Mouse (Mus musculus) midbrain, postnatal 0 days (tissue): ENCODE measurements around the gene Cabin1. TPM values are rescaled to one million over a fixed set of nuclear protein-coding genes. Genes with fewer than 3 reads are reported as not detected.

Source experiments
- ATAC-seq: fragments of 200-750 bp; cut with Nextera tagmentation; 2 replicates; pipeline ENCODE4 v1.8.0; 2017; ENCODE audit warnings: moderate number of reproducible peaks, mild to moderate bottlenecking, moderate TSS enrichment, moderate library complexity; ENCODE audit not compliant: low FRiP score
- DNase-seq: peaks from one replicate; pipeline ENCODE4 v3.0.0-alpha.2; 2015; ENCODE audit warnings: low spot score
- H3K27ac ChIP-seq: fragments of 300-500 bp; sonication (generic); 2 replicates; pipeline ENCODE4 v1.5.1; 2014; ENCODE audit warnings: low read depth, mild to moderate bottlenecking, low read length, mixed read lengths
- H3K27me3 ChIP-seq: fragments of 300-500 bp; sonication (generic); 2 replicates; pipeline ENCODE4 v1.6.1; 2014; ENCODE audit warnings: low read length, control low read depth, mixed read lengths; ENCODE audit not compliant: insufficient read depth
- H3K36me3 ChIP-seq: fragments of 300-500 bp; sonication (generic); 2 replicates; pipeline ENCODE4 v1.6.1; 2014; ENCODE audit warnings: low read length, control low read depth, mixed read lengths; ENCODE audit not compliant: insufficient read depth
- H3K4me1 ChIP-seq: fragments of 300-500 bp; sonication (generic); 2 replicates; pipeline ENCODE4 v1.6.1; 2014; ENCODE audit warnings: mild to moderate bottlenecking, control low read depth, antibody characterized with exemption, low read length, mixed read lengths; ENCODE audit not compliant: insufficient read depth
- H3K4me2 ChIP-seq: fragments of 300-500 bp; sonication (generic); 2 replicates; pipeline ENCODE4 v1.6.1; 2014; ENCODE audit warnings: low read depth, mild to moderate bottlenecking, low read length, mixed read lengths; ENCODE audit not compliant: poor library complexity, severe bottlenecking
- H3K4me3 ChIP-seq: fragments of 300-500 bp; sonication (generic); 2 replicates; pipeline ENCODE4 v1.5.1; 2014; ENCODE audit warnings: low read depth, mild to moderate bottlenecking, low read length, moderate library complexity
- H3K9ac ChIP-seq: fragments of 300-500 bp; sonication (generic); replicated peaks from 2 replicates; pipeline ENCODE4 v1.6.1; 2014; ENCODE audit warnings: mild to moderate bottlenecking, low read length, moderate library complexity, mixed read lengths; ENCODE audit not compliant: poor library complexity, severe bottlenecking
- H3K9me3 ChIP-seq: fragments of 300-500 bp; sonication (generic); 2 replicates; pipeline ENCODE4 v1.6.1; 2016; ENCODE audit warnings: low read length, control low read depth
- CTCF ChIP-seq: IDR thresholded peaks from 2 replicates; pipeline ENCODE4 v1.5.1; 2016; ENCODE audit warnings: antibody characterized with exemption, mild to moderate bottlenecking
- WGBS: fragments of 180-500 bp; shearing (Covaris S2); extraction: QIAGEN DNeasy Blood & Tissue Kit; methylation state at CpG from one replicate; pipeline ENCODE4 v1.1.7; 2014; 5-methylcytosine and 5-hydroxymethylcytosine counted together
- polyA plus RNA-seq: library from polyadenylated mRNA; unstranded; fragments of >200 nt; fragmentation: Nextera tagmentation; extraction: Ambion mirVana; gene quantifications from 2 replicates; pipeline ENCODE4 v1.2.1, GENCODE M21; 2015
- total RNA-seq: library from RNA; depleted of rRNA; stranded (reverse); fragments of >200 nt; gene quantifications from 2 replicates; pipeline ENCODE4 v1.2.3, GENCODE M21; 2014

The Cabin1 gene
- total and polyA plus RNA-seq, 2 experiments from 2014 or later: 31.6 to 93.3 TPM

DNA sequence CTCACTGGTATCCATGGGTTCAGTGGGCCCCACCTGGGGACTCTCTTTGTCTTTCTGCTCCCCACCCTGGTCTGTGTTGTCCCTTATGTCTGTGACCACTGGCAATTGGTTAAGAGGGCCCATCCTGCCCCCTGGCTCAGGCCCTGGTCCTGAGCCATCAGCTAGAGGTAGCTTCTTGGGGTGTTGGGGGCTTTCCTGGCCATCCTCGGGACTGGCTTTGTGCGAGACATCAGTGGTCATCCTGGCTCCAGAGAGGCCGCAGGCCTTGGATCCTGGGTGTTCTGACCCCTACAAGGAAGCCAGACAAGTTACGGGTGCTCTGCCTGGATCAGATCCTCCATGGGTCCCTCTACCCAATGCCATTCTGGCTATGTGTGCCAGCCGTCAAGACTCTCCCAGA is 107.0 kb downstream of the Cabin1 start:
- Histone ChIP-seq H3K27ac (no peak overlapping the region), H3K27me3 (no peaks in the 10 kb centered on the region), H3K4me2 (no peak overlapping the region), H3K9me3 (no peaks in the 10 kb centered on the region), H3K9ac (no peak overlapping the region), H3K4me1 (no peaks in the 10 kb centered on the region), H3K36me3 (peaks cover 68% of the 10 kb centered on the region), H3K4me3 (no peak overlapping the region)
- ATAC-seq (no peak), DNase-seq (no peak)
- no peak for TF ChIP-seq CTCF
- 95% methylated on average over 5 of the region's 5 CpGs for WGBS

DNA sequence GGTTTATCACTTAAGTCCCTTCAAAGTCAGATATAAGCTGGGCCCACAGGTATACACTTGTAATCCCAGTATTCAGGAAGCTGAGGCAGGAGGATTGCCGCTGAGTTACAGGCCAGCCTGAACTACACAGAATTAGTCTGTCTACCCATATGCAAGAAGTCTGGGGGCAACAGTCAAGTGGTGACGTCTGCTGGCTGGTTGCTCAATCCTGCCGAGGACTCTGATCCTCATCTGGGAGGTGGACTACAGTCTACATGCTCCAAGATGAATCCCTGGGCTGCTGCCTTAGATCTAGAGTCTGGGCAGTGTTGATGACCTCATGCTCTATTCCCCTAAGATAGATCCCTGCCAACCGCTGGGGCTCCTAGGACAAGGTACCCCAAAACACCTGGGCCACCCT is 110.1 kb downstream of the Cabin1 start:
- no peaks in the 10 kb centered on the region for H3K27me3 ChIP-seq
- ATAC-seq: no peak

GRCm38 (mm10) chr10:75651381-75652068 is 112.6 kb downstream of the Cabin1 start:
- no peak for TF ChIP-seq CTCF
- Histone ChIP-seq H3K27me3 (no peaks in the 10 kb centered on the region), H3K4me1 (no peaks in the 10 kb centered on the region), H3K27ac (no peak overlapping the region), H3K9me3 (no peaks in the 10 kb centered on the region), H3K4me3 (no peak overlapping the region), H3K9ac (no peak overlapping the region), H3K4me2 (no peak overlapping the region), H3K36me3 (peaks cover 88% of the 10 kb centered on the region)
- ATAC-seq (no peak), DNase-seq (no peak)
- 93% methylated on average over 16 of the region's 16 CpGs for WGBS

More for the DNA sequence above, 110.1 kb downstream of the Cabin1 start:
- no peak for TF ChIP-seq CTCF
- 92% methylated on average over 4 of the region's 4 CpGs for WGBS
- H3K9me3 ChIP-seq: no peaks in the 10 kb centered on the region
- no peak for DNase-seq
- H3K4me2 ChIP-seq: no peak overlapping the region
- H3K4me3 ChIP-seq: no peak overlapping the region
- peaks cover 96% of the 10 kb centered on the region for H3K36me3 ChIP-seq
- H3K9ac ChIP-seq: no peak overlapping the region
- no peaks in the 10 kb centered on the region for H3K4me1 ChIP-seq
- no peak overlapping the region for H3K27ac ChIP-seq

- Histone ChIP-seq H3K36me3 (peaks cover 84% of the 10 kb centered on the region), H3K4me2 (no peak overlapping the region), H3K27me3 (no peaks in the 10 kb centered on the region), H3K27ac (no peak overlapping the region), H3K9ac (no peak overlapping the region), H3K4me3 (no peak overlapping the region), H3K4me1 (no peaks in the 10 kb centered on the region), H3K9me3 (no peaks in the 10 kb centered on the region)
- no peak for TF ChIP-seq CTCF
- WGBS: 94% methylated on average over 6 of the region's 6 CpGs
- ATAC-seq: no peak
- no peak for DNase-seq
Measured at GRCm38 (mm10) chr10:75650306-75650902, 113.7 kb downstream of the Cabin1 start.

DNA sequence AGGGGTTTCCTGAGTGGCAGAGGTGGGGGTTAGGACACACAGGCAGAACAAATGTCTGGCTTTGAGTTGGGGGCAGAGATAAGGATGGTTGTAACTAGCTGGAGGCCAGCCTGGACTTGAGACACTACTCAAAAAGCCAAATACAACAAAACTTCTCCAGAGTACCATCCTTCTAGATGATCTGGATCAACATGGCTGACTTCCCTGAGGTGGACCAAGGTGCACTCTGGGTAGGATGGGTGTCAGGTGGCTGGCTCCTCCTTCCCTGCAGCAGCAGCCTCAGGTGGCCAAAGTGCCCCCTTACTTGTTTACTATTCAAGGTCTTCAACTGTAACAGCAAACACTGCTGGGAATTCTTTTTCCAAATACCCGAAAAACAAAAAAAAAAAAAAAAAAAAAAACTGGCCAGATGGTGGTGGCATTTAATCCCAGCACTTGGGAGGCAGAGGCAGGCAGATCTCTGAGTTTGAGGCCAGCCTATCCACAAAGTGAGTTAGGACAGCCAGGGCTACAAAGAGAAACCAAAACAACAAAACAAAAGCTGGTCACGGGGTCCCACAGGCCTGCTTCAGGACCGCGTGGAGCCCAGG is 114.6 kb downstream of the Cabin1 start:
- Histone ChIP-seq H3K4me2 (no peak overlapping the region), H3K27me3 (no peaks in the 10 kb centered on the region), H3K4me1 (no peaks in the 10 kb centered on the region), H3K36me3 (peaks cover 75% of the 10 kb centered on the region), H3K9ac (no peak overlapping the region), H3K4me3 (no peak overlapping the region), H3K9me3 (no peaks in the 10 kb centered on the region), H3K27ac (no peak overlapping the region)
- 96% methylated on average over 4 of the region's 4 CpGs for WGBS
- TF ChIP-seq CTCF: no peak
- no peak for ATAC-seq
- DNase-seq: no peak

DNA sequence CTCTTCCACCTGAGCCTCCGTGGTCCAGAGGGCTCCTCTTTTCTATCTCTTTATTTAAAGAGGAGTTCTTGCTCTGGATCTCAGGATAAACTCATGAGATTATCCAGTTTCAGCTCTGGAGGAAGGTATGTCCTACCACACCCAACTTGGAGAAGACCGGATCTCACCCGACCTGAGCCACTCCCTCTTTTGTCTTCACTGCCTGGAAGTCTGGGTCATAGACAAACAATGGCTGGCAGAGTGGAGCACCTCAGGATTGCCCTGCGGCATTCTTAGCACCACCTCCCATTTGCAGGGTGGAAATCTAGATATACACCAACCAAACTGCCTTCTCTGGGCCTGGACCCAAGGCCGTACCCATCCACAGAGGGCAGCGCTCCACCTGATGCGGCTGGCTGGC is 115.1 kb downstream of the Cabin1 start:
- Histone ChIP-seq H3K27ac (no peak overlapping the region), H3K4me3 (no peak overlapping the region), H3K9ac (no peak overlapping the region), H3K4me1 (no peaks in the 10 kb centered on the region), H3K27me3 (no peaks in the 10 kb centered on the region), H3K9me3 (no peaks in the 10 kb centered on the region), H3K36me3 (peaks cover 70% of the 10 kb centered on the region), H3K4me2 (no peak overlapping the region)
- WGBS: 95% methylated on average over 7 of the region's 7 CpGs
- TF ChIP-seq CTCF: no peak
- ATAC-seq (no peak), DNase-seq (no peak)
